Mouse (Mus musculus) right cerebral cortex, adult 18-20 months (tissue): Measurements from ENCODE around the gene Gm15128.
"Not testable (repeated sequence)": the region's sequence is repeated elsewhere in the genome, so short reads cannot be mapped to it uniquely, and the experiment has no call there.

Source experiments
- DNase-seq: peaks from one replicate; pipeline ENCODE4 v3.0.0; 2022; ENCODE audit warnings: mixed read lengths

The Gm15128 gene

GRCm38 (mm10) chrX:147765691-147766090, at the start of gene Gm15128:
Gene Gm15128, plus strand, starts transcription at chrX:147765991.
- not testable (repeated sequence) for DNase-seq
